Mouse (Mus musculus) monocyte, adult 5-6 weeks (primary cell): ENCODE data around the gene Sdhb. TPM values are rescaled to one million over a fixed set of nuclear protein-coding genes. Genes with fewer than 3 reads are reported as not detected.

Experiments
- ATAC-seq: fragments of 153-309, 156-312 bp; replicated peaks from 2 replicates; pipeline ENCODE4 v1.8.0; 2017; ENCODE audit warnings: mild to moderate bottlenecking; ENCODE audit not compliant: low TSS enrichment, insufficient number of reproducible peaks, severe bottlenecking, poor library complexity, low FRiP score
- total RNA-seq: library from RNA; stranded (forward); fragments of 200-1000, 200-491, 200-594 nt; gene quantifications from 3 replicates; pipeline ENCODE4 v1.2.3, GENCODE M21; 2017

Gene Sdhb
- total RNA-seq, 1 experiment from 2014 or later: 131 TPM

DNA sequence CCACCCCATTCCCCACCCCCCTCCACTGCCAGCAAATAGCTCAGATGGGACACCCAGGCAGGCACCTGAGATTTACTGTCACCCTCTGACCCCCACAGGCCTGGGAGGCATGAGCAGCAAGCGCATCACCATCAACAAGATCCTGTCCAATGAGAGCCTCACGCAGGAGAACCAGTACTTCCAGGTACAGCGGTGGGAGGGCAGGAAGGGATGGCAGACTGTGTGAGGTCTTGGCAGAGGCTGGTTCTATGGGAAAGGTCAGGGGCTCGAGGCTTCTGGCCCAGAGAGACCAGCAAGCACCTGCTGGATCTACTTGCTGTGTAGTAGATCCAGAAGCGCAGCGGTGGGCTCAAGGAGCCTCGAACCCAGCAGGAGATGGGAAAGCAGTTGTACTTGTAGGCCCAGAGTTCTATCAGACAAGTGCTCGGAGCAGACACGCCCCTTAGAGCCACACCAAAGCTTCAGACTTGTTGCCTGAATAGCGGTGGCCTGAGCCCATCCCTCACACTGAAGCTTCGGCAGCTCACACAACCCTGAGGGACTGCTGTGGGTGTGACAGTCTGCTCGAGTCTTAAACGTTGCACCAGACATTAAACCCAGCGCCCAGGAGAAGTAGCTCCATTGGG lies 14.3 kb upstream of the Sdhb start:
- no peak for ATAC-seq

DNA sequence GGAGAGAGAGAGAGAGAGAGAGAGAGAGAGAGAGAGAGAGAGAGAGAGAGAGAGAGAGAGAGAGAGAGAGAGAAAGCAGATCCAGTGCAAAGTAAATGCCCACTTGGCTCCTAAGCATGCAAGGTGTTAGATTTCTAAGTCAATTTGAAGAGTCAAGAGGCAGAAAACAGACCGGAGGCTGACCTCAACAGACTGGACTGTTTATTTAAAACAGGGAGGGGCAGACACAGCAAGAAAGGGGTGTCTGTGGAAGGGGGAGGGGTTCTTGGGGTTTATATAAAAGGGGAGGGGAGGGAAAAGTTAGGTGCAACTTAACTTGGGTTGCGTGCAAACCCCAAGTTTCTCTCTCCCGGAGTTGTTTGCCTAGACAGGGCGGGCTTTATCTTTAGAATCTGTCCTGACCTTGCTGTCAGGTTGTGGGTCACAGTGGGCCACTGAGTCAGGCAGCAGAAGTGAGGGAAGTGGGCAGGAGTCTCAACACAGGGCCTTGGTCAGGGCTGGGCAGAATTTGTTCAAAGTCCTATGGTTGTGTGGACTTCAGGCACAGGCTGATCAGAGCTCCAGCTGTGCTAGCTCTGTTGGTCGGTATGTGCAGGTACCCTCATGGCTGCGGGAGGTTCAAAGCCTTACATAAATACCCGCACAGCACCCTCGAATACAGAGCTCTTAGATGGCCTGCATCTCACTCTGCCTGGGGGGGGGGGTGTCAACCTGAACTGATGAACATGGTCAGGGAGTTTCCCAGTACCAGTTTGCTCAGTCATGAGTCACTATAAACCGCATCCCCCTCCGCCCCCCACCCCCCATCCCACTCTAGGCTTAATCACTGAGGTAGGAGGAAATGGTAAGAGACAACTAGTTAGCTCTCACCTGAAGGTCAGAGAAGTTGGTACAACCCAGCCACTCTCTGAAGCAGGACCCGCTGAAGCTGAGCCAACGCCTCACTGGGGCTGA lies 13.2 kb upstream of the Sdhb start:
- ATAC-seq: no peak

DNA sequence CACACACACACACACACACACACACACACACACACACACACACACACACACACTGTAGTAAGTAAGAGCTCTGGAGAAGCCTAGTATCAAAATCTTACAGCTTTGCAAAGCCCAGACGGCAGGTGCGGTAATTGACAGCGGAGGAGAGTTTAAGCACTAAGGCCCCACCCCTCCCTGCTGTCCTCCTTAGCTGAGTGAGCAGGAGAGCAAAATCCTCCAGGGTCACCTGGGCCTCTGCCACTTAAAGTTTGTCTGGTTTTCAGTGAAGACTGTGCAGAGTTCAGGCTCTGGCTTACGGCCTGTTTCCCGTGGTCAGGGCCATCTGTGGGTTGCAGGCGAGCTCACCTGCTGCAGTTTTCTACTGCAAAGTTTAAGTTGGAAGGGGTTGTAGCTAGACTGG lies 12.5 kb upstream of the Sdhb start:
- ATAC-seq: no peak

DNA sequence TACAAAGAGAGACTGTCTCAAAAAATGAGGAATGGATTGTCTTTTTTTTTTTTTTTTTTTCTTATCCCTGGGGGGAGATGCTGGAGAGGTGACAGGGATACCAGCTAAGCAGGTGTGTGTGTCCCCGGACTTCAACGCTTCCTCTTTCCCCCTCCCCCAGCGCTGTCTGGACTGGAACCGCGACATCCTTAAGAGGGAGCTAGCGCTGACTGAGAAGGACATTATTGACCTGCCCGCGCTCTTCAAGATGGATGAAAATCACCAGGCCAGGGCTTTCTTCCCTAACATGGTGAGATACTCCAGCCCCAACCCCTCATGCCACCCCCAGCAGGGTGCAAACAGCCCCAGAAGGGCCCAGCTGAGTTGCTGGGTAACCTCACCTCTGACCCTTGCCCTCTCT lies 12.0 kb upstream of the Sdhb start:
- ATAC-seq: no peak

DNA sequence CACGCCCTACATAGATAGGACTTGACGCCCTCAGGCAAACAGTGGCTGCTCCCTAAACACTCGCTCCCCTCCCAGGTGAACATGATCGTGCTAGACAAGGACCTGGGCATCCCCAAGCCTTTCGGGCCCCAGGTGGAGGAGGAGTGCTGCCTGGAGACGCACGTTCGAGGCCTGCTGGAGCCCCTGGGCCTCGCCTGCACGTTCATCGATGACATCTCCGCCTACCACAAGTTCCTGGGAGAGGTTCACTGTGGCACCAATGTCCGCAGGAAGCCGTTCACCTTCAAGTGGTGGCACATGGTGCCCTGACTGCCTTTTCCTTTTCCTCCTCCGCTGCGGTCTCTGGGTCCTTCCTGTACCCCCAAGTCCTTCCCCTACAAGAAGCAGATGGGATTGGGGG lies 11.4 kb upstream of the Sdhb start:
- no peak for ATAC-seq

DNA sequence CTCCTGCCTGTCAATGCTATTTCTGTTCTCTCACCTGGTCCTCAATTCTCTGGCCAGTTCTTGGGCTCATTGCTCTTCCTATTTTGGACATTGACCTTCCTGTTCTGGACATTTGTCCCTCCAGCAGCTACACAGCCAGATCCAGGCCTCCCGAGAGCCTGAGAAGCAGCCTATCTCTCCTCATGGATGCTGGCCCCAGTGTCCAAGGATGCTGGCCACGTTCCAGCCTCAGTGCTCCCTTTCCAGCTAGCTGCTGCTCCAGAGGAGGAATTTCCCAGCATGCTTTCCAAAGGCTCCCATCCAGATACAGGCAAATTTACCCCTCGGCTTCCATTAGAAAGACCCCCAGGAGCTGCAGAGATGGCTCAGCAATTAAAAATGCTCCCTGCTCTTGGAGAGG lies 10.4 kb upstream of the Sdhb start:
- no peak for ATAC-seq

DNA sequence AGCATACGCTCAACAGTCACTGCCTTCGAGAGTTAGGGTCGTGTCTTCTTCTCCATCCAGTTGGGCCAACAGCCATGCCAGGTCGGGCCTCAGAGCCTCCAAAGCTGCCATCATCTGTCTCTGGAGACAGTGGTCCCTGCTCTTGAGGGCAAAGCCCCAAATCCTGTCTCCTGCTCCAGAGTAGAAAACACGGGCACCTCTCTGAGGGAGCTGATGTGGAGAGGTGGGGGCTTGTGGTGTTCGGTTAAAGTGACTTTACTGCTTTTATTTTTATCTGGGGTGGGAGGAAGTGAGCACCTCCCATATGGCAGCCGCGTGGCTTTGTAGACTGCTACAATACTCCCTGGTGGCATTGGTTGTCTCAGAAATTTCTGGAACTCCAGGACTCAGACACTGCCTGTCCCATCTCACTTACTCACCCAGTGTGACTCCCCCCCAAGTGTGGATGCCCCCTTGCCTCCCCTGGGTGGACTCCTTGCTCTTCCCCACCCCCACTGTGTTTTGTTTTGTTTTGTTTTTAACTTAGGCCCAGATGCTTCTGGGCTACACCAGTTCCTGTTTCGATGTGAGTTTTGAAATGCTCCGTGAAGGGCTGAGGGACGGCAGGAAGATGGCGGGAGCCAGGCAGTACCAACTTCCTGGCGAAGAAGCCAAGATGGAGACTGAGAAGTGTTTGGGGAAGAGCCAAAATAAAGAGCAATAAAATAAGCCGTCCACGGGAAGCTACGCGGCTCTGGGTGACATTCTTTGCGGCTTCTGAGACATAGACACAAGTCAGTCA lies 9.0 kb upstream of the Sdhb start:
- ATAC-seq: peak; percentile 87

DNA sequence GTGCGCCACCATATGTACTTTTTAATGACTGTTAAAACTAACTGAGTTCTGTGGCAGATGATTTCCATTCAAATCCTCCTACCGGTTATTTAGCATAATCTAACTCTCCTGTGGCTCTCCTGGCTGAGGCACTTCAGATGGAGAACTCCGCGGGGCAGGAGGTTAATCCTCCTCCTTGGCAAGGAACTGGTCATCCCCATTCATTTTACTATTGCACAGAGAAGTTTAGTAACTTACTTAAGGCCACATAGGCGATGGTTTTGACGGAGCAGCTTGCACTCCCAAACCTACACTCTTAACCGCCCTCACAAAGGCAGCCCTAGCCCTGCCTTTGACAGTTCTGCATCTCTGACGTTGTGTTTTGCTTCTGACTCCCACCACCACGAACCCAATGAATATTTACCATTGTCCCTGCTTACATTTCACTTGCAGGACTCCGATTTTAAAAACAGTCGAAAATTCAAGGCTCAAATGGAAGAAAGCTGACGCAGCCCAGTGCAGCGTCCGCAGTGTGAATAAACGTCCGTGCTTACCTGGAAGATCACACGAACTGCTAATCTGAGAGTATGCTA lies 3.8 kb upstream of the Sdhb start:
- no peak for ATAC-seq

DNA sequence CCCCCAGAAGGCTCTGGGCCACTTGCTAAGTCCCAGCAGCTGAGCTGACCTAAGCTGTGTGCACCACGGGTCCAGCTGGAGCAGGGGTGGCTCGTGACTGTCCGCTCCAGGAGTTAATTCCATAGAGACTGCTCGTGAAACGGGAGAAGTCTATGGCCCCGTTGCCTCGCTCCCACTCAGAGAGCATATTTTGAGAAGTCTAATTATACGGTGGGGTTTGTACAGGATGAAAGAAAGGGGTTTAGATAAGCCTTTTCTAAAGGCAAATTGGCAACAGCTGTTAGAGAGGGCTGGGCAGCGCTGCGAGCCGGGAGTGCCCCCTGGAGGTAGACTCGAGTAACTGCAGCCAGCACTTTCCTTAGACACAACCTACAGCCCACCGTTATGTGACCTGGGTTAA lies 3.3 kb upstream of the Sdhb start:
- ATAC-seq: peak; percentile 50

DNA sequence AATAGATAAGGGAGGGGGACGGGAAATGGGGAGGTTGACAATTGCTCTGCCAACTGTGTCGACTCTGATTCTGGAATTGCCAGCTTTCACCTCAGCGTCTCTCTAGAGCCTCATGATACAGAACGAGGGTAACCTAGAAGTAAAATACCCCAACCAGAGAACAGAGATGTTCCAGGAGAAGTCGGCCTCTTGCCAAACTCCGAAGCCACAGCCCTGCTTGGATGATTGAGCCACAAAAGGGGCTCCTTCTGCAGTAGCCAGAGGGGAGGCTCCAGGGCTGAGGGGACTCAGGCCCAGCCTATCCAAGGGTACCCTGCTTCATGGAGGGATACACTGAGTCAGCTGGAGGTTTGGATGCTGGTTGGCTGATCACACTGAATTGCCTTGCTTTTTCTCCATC lies 2.7 kb upstream of the Sdhb start:
- no peak for ATAC-seq

DNA sequence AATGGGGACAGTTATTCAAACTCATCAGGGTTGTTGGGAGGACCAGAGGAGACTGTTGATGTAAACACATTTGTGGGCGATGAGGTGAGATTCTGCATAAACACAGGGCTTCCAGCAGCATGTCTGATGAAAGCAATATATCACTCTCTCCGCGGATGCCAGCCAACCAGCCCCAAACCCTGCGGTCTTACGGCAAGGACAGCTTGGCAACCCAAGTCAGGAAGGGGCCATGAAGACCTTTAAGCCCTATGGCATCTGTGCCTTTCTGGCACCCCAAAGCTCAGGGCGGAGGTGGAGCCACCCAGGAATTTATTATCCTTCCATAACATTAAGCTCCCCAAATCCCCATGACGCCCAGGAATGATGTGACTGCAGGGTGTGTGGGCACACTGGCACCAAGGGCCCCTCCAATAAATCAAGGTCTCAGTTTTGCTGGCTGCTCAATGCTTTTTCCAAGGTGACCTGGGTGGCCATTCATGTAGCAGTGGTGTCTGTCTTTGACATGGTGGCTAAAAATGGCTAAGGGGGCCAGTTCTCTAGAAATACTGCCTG lies 1.8 kb upstream of the Sdhb start:
- ATAC-seq: no peak

DNA sequence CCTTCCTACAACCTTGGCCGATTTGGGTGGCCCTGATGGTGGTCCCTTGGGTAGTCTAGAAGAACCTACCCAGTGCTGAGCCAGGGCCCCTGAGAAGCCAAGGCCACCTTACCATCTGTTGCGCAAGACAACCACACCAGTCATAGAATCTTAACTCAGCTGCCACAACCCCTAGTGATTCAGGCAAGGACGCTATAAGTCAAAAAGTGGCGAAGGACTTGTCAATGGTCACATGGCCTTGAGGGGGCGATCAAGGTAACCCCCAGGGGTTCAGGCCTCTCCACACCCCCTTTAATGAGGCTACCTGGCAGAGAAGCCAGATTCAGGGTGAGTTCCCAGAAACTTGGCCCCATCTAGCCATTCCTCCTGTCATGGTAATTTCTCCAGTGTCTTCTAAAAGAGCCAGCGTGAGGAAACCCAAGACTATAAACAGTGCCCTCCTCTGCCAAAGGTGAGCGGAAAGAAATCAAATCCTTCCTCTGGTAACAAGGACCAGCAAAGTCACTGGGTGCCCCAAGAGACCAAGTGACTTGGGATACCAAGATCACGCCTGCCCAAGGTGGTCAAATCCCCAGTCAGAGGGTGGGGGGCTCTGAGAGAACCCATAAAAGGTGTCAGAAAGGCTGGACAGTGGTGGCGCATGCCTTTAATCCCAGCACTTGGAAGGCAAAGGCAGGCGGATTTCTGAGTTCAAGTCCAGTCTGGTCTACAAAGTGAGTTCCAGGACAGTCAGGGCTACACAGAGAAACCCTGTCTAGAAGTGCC lies 1.1 kb upstream of the Sdhb start:
- no peak for ATAC-seq

DNA sequence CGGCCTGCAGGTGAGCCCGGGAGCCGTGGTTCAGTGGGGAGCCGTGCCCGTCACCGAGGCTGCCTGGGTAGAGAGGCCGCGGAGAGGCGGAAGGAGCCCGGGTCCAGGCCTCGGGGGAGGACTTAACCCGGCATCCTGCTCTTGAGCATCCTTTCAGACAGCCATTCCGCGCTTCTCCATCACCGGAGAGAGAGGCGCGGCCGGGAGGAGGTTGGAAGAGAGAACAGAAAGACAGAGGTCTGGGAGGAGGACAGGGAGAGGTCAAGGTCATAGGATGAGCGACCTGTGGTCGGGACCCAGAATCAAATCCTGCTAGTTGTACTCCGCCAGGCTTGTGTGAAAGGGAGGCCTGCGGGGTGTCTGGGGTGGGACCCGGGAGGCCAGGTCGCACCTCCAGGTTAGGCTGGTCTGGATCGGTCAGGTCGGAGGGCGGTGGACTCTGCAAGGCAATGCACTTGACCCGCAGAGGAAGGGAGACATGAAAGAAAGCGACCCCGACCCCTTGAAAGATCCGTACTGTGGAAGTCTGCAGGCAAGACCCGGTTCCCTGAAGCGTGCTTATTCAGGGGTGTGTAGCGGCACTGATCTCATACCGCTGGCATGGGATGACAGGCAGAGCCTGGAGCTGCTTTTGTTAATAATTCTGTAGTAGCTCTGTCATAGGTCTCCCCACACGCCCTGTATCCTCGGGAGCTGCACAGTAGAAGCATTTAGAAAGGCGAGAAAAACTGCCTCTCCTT lies 634 bp downstream of the Sdhb start:
- 0 out of 2 replicates have a peak, but pooled peaks have one; percentile 3 for ATAC-seq

DNA sequence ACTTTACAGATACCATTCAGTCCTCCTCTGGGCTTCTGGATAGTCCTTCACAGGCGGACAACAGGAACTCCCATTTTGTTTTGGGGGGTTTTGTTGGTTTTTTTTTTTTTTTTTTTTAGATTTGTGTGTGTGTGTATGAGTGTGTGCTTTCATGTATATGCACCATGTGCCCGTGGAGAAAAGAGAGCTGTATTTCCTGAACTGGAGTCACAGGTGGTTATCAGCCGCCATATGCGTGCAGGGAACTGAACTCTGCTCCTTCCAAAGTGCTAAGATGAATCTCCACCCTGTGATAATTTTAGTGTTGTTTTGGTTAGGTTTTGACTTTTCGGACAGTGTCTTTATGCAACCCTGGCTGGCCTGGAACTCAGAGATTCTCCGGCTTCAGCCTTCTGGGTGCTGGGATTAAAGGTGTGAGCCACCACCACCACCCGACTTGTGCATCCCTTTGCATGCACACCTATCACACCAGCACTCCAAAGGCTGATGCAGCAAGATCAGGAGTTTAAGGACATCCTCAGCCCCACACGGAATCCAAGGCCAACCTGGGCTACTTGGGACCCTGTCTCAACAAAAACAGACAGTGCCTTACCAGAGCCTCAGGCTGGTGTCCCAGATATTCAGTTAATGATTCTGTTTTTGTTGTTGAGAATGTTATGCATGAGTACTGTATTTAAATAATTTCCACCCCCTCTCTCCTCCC lies 1.4 kb downstream of the Sdhb start:
- ATAC-seq: no peak

DNA sequence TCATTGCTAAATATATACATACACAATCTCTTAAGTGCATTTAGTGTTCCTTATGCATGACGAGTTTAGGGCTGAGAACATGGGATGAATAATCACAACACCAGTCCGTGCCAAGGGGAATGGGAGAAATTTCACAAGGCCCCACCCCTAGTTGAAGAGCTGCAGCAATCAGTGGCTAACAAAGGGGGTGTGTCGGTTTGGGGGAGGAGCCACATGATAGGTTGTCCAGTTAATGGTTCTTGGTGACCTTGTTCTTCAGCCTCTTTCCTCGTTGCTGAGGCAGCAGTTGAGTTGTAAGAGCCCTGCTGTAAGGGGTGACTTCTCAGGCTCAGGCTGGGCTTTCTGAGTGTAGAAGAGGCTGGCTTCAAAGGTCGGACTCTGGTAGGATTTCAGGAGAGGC lies 1.9 kb downstream of the Sdhb start:
- no peak for ATAC-seq

DNA sequence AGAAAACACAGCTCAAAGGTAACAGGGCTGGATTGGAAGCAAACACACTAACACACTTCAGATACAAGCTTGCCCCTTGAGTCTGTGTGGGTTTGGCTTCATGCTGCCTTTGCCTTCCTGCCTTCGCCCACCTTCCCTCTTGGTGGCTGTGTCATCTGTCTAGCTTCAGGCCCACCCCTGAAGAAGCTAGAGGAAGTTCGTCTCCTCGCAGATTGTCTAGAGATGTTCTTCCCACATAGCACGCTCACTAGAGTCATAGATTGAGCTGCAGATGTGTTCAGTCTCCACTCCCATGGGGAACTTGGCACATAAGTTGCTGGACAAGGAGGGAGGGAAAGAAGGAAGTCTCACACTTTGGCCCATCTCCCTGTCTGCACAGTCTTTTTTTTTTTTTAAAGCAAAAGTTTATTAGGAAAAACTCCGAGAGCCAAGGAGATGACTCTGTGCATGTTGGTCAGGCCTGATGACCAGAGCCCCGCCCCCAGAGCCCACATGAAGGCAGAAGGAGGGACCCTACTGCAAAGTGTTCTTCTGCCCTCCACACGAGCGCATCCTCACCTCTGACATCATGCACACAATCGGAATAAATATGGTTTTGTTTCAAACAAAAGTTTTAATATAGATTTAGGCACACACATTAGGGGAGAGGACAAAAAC lies 3.1 kb downstream of the Sdhb start:
- no peak for ATAC-seq
